Mouse (Mus musculus) midbrain, embryonic 16.5 days (tissue): ENCODE results near the gene Shisal1. TPM values are rescaled to one million over a fixed set of nuclear protein-coding genes. Genes with fewer than 3 reads are reported as not detected.

Experiments
- ATAC-seq: fragments of 200-750 bp; cut with Nextera tagmentation; 2 replicates; pipeline ENCODE4 v1.8.0; 2017; ENCODE audit warnings: moderate TSS enrichment
- H3K27ac ChIP-seq: fragments of 300-500 bp; sonication (generic); 2 replicates; pipeline ENCODE4 v1.5.1; 2014; ENCODE audit warnings: mild to moderate bottlenecking, low read length, mixed read lengths
- H3K27me3 ChIP-seq: fragments of 300-500 bp; sonication (generic); 2 replicates; pipeline ENCODE4 v1.6.1; 2014; ENCODE audit warnings: low read depth, low read length, mixed read lengths; ENCODE audit not compliant: control insufficient read depth, insufficient read depth
- H3K36me3 ChIP-seq: fragments of 300-500 bp; sonication (generic); 2 replicates; pipeline ENCODE4 v1.6.1; 2014; ENCODE audit warnings: mild to moderate bottlenecking, low read length, moderate library complexity, mixed read lengths; ENCODE audit not compliant: control insufficient read depth, insufficient read depth
- H3K4me1 ChIP-seq: fragments of 300-500 bp; sonication (generic); 2 replicates; pipeline ENCODE4 v1.6.1; 2014; ENCODE audit warnings: mild to moderate bottlenecking, low read length, mixed read lengths; ENCODE audit not compliant: control insufficient read depth, insufficient read depth
- H3K4me2 ChIP-seq: fragments of 300-500 bp; sonication (generic); 2 replicates; pipeline ENCODE4 v1.6.1; 2014; ENCODE audit warnings: mild to moderate bottlenecking, low read length, mixed read lengths
- H3K4me3 ChIP-seq: fragments of 300-500 bp; sonication (generic); 2 replicates; pipeline ENCODE4 v1.5.1; 2014; ENCODE audit warnings: low read depth, mild to moderate bottlenecking, low read length, moderate library complexity, mixed read lengths
- H3K9ac ChIP-seq: fragments of 300-500 bp; sonication (generic); 2 replicates; pipeline ENCODE4 v1.6.1; 2014; ENCODE audit warnings: low read depth, low read length, mixed read lengths
- H3K9me3 ChIP-seq: fragments of 300-500 bp; sonication (generic); replicated peaks from 2 replicates; pipeline ENCODE4 v1.6.1; 2014; ENCODE audit warnings: mild to moderate bottlenecking, low read length, mixed read lengths; ENCODE audit not compliant: control insufficient read depth, poor library complexity, severe bottlenecking
- WGBS: fragments of 180-500 bp; shearing (Covaris S2); extraction: QIAGEN DNeasy Blood & Tissue Kit; methylation state at CpG from one replicate; pipeline ENCODE4 v1.1.7; 2014; 5-methylcytosine and 5-hydroxymethylcytosine counted together
- polyA plus RNA-seq: library from polyadenylated mRNA; unstranded; fragments of >200 nt; fragmentation: Nextera tagmentation; extraction: Ambion mirVana; gene quantifications from 2 replicates; pipeline ENCODE4 v1.2.1, GENCODE M21; 2015

Shisal1 gene
- polyA plus RNA-seq, 1 experiment from 2014 or later, result 20.3 TPM

DNA sequence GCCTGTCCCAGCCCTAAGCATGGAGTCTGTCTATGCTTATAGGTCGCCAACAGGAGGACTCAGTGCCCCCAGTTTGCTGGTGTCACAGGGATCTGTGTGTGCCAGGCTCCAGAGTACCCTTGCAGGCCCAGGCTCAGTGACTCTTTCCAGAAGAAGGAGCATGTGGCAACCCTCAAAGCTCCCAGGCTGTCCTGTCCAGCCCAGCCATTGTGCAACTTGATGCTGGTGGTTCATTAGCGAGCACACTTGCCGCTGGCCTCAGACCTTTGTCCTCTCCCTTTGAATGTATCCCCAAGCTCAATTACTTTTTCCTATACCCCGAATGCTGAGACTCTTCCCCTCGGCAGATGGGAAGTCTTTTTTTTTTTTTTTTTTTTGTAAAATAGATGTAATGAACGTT is 12.1 kb upstream of the Shisal1 start:
- no peaks in the 10 kb centered on the region for H3K4me1 ChIP-seq
- no peak overlapping the region for H3K27ac ChIP-seq
- WGBS, result 68% methylated on average over 6 of the region's 6 CpGs
- H3K27me3 ChIP-seq, result no peaks in the 10 kb centered on the region
- no peak for ATAC-seq
- H3K36me3 ChIP-seq, result no peaks in the 10 kb centered on the region
- no peak overlapping the region for H3K9ac ChIP-seq
- no peak overlapping the region for H3K4me3 ChIP-seq
- no peaks in the 10 kb centered on the region; the same call in 1 of the 2 replicates for H3K9me3 ChIP-seq
- H3K4me2 ChIP-seq, result no peak overlapping the region

GRCm38 (mm10) chr15:84455286-84455685 is 8.4 kb upstream of the Shisal1 start:
- no peaks in the 10 kb centered on the region for H3K36me3 ChIP-seq
- H3K4me3 ChIP-seq, result no peak overlapping the region
- H3K9me3 ChIP-seq, result no peaks in the 10 kb centered on the region; the same call in 1 of the 2 replicates
- H3K27me3 ChIP-seq, result no peaks in the 10 kb centered on the region
- WGBS, result 94% methylated on average over 6 of the region's 6 CpGs
- H3K9ac ChIP-seq, result no peak overlapping the region
- ATAC-seq, result no peak
- H3K4me2 ChIP-seq, result no peak overlapping the region
- H3K27ac ChIP-seq, result no peak overlapping the region
- peaks cover 7% of the 10 kb centered on the region for H3K4me1 ChIP-seq

GRCm38 (mm10) chr15:84453091-84453490 is 6.2 kb upstream of the Shisal1 start:
- Histone ChIP-seq H3K27ac (no peak overlapping the region), H3K27me3 (no peaks in the 10 kb centered on the region), H3K4me2 (no peak overlapping the region), H3K4me1 (peaks cover 10% of the 10 kb centered on the region), H3K9me3 (no peaks in the 10 kb centered on the region; the same call in 1 of the 2 replicates), H3K36me3 (no peaks in the 10 kb centered on the region), H3K9ac (no peak overlapping the region), H3K4me3 (no peak overlapping the region)
- no peak for ATAC-seq
- WGBS, result 94% methylated on average over 2 of the region's 2 CpGs

DNA sequence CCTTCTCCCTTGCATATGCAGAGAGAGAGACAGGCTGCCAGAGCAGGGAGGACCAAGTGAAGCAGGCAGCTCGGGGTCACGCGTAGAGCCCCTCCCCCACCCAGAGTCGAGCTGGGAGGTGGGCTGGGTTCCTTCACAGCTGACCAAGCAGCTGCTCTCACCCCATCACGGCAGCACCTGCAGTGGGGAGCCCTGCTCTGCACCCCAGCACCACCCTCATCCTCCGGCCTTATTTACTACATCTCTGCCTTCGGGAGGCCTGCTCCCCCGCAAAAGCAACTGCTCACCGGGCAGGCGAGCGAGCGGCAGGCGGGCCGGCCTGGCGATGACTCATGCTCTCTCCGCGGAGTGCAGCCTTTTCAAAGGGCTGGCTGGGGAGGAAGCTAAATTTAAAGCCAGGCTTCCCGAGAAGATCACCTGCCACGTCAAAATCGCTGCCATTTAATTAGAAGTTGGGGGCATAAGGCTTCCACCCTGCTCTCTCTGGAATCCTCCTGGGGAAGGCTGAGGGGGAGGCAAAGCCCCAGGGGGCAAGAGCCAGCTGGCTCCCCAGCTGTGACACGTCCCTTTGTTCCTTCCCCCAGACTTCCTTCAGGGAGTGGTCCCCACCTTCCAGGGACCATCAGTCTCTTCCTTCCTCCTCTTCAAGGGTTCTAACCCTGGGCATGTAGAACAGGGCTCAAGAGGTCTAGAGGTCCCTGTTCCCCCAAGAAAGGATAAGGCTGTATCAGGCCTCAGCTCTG is 3.7 kb upstream of the Shisal1 start:
- ATAC-seq, result no peak
- H3K36me3 ChIP-seq, result no peaks in the 10 kb centered on the region
- no peak overlapping the region for H3K27ac ChIP-seq
- peaks cover 11% of the 10 kb centered on the region for H3K4me1 ChIP-seq
- H3K4me2 ChIP-seq, result peak overlapping the region; percentile 34
- peak overlapping the region; percentile 45 for H3K9ac ChIP-seq
- H3K4me3 ChIP-seq, result no peak overlapping the region
- no peaks in the 10 kb centered on the region for H3K9me3 ChIP-seq
- no peaks in the 10 kb centered on the region for H3K27me3 ChIP-seq
- WGBS, result 3% methylated on average over 18 of the region's 21 CpGs

DNA sequence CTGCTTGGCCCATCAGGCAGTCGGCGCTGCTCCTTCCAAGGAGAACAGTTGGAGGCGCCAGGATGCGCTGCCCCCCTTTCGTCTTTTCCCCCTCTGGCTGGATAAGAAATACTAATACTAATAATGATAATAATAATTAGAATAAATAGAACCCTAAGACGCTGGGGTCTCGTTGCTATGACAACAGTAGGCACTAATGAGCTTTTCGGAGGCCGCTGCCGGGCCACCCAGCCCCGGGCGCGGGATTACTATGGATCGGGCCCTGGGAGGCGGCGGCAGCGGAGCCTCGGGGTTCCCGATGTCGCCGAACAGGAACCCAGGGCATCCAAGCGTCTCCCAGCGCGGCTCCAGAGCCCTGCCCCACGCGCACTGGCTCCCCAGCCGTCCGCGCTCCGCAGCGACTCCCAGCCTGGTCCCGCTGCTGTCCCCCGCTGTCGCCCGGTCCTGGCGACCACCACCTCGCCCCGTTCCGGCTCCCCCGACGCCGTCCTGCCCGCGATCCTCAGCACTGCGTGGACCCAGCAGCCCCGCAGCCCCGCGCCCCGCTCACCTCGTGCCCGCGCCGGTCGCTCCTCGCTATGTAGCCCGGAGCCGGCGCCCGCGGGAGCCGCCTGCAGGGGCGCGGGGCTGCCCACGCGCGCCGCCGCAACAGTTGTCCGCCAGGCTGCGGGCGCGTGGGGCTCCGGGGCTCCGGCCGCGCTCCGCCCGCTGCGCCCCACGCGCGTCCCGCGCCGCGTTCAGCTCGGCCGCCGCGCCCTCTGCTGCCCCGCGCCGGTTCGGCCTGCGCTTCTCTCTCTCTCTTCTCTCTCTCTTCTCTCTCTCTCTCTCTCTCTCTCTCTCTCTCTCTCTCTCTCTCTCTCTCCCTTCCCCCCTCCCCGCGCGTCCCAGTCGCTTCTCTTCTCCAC is 833 bp downstream of the Shisal1 start:
- Histone ChIP-seq H3K4me3 (peak overlapping the region; percentile 80), H3K27ac (peak overlapping the region; percentile 80), H3K9me3 (no peaks in the 10 kb centered on the region), H3K4me2 (peak overlapping the region; percentile 82), H3K4me1 (peaks cover 43% of the 10 kb centered on the region), H3K36me3 (no peaks in the 10 kb centered on the region), H3K27me3 (no peaks in the 10 kb centered on the region), H3K9ac (peak overlapping the region; percentile 89)
- WGBS, result under 1% methylated on average over 93 of the region's 99 CpGs
- ATAC-seq, result peak; percentile 56

DNA sequence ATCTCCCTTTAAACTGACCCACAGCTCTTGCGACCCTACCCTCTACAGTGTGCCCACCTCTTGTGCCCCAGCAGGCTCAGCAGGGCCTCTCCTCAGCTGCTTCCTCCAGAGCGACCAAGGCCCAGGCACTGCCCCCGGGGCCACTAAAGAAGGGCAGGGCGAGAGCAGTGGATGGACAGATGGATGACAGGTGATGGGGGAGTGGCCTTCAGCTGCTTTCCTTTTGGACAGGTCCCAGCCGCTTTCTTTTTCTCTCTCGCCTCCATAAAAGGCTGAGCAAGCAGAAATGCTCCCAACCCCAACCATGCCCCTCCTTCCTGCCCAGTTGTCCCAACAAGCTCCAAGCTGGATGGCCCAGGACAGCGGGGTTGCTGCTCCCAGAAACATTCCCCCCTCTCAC is 2.7 kb downstream of the Shisal1 start:
- H3K4me1 ChIP-seq, result peaks cover 47% of the 10 kb centered on the region
- H3K4me3 ChIP-seq, result peak overlapping the region; percentile 20
- WGBS, result 34% methylated on average over 7 of the region's 7 CpGs
- H3K27ac ChIP-seq, result 0 out of 2 replicates have a peak overlapping the region, but pooled peaks have one; percentile 5
- ATAC-seq, result no peak
- no peaks in the 10 kb centered on the region for H3K36me3 ChIP-seq
- H3K9me3 ChIP-seq, result no peaks in the 10 kb centered on the region
- H3K27me3 ChIP-seq, result no peaks in the 10 kb centered on the region
- peak overlapping the region; percentile 82 for H3K4me2 ChIP-seq
- peak overlapping the region; percentile 52 for H3K9ac ChIP-seq

- H3K27ac ChIP-seq, result no peak overlapping the region
- H3K4me1 ChIP-seq, result peaks cover 47% of the 10 kb centered on the region
- H3K36me3 ChIP-seq, result no peaks in the 10 kb centered on the region
- H3K4me3 ChIP-seq, result peak overlapping the region; percentile 20
- no peaks in the 10 kb centered on the region for H3K9me3 ChIP-seq
- H3K27me3 ChIP-seq, result no peaks in the 10 kb centered on the region
- H3K4me2 ChIP-seq, result peak overlapping the region; percentile 82
- 23% methylated on average over 10 of the region's 10 CpGs for WGBS
- no peak for ATAC-seq
- H3K9ac ChIP-seq, result peak overlapping the region; percentile 52
These were observed 3.3 kb downstream of the Shisal1 start for GRCm38 (mm10) chr15:84443631-84444030.

- H3K9ac ChIP-seq, result peak overlapping the region; percentile 39; the same call in 1 of the 2 replicates
- peak overlapping the region; percentile 35 for H3K4me2 ChIP-seq
- no peaks in the 10 kb centered on the region for H3K9me3 ChIP-seq
- H3K27me3 ChIP-seq, result no peaks in the 10 kb centered on the region
- H3K4me1 ChIP-seq, result peaks cover 47% of the 10 kb centered on the region
- WGBS, result 20% methylated on average over 14 of the region's 14 CpGs
- no peaks in the 10 kb centered on the region for H3K36me3 ChIP-seq
- no peak for ATAC-seq
- H3K4me3 ChIP-seq, result 0 out of 2 replicates have a peak overlapping the region, but pooled peaks have one; percentile 8
- H3K27ac ChIP-seq, result peak overlapping the region; percentile 65
These were observed 5.1 kb downstream of the Shisal1 start for GRCm38 (mm10) chr15:84441682-84442315.
